Mouse (Mus musculus): ENCODE results near the gene Cldnd2.

DNA sequence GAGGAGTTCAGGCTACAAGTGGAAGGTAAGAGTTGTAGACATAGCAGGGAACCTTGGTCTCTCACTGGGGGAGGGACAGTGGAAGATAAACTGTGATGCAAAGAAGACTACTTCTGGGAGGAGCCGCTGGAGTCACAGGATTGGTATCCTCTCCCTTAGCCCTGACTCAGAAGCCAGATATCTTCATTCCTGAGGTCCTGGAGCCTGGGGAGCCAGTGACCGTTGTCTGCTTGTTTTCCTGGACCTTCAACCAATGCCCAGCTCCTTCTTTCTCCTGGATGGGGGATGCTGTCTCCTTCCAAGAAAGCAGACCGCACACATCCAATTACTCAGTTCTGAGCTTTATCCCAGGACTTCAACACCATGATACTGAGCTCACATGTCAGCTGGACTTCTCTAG is 31.5 kb upstream of the Cldnd2 start:
- TF ChIP-seq GATA1 (IDR thresholded peaks at IDR 0.05; ENCODE audit: low read length) (no peak), TAL1 (IDR thresholded peaks at IDR 0.05; ENCODE audit: low read length) (no peak)
